9 mouse cellular contexts compared by ENCODE assay signal in genomic region chr3:88494836-88495628, GRCm38 (mm10). TPM values are rescaled to one million over a fixed set of nuclear protein-coding genes. Genes with fewer than 3 reads are reported as not detected.
A peak's percentile ranks its signal among the peaks of the same experiment; 100 is the strongest.
DNase-seq lines count a peak whose midpoint lies in the region; ATAC-seq and TF ChIP-seq lines count a peak whose summit lies in the region.
"Had no signal": no experiment of that assay in that cellular context is flagged by ENCODE, and none has a peak within 500 bp of the region (broad histone marks: within the 10 kb centered on the region; RNA-seq: fewer than 3 reads in every experiment).

No protein-coding gene starts in this region.

- H3K4me1 ChIP-seq in intestine, embryonic 14.5 days (replicated peaks; ENCODE audit: control insufficient read depth, insufficient read depth, low read length) = peaks cover 28% of the 10 kb centered on the region
- peaks cover 34% of the 10 kb centered on the region for H3K4me1 ChIP-seq in lung, adult 2 months (ENCODE audit: control insufficient read depth, insufficient read depth, low read length)

- peak overlapping the region; percentile 58; the same call in 1 of the 2 replicates for H3K27ac ChIP-seq in intestine, embryonic 14.5 days (ENCODE audit: low read depth)
- H3K27ac ChIP-seq: neural tube, embryonic 12.5 days had no signal

- DNase-seq in left cerebral cortex, postnatal 4 days = peak; percentile 60
- DNase-seq in left cerebral cortex, postnatal 25 days (ENCODE audit: low spot score in 2 of 2) = no peak
- DNase-seq in adipocyte (ENCODE audit: low spot score) = peak; percentile 88
- DNase-seq in fibroblast of lung, adult 2 months (ENCODE audit: low read depth) = peak; percentile 90
- DNase-seq in intestine, embryonic 14.5 days (ENCODE audit: low spot score) = no peak
- DNase-seq in lung, adult 2 months = peak; percentile 60
- peak; percentile 50 for DNase-seq in yolk sac, embryonic 10.5 days (ENCODE audit: low spot score)
- DNase-seq in left cerebral cortex, postnatal 36 days (ENCODE audit: low spot score in 2 of 2) = no peak

- intact Hi-C loops in left cerebral cortex, postnatal 4 days (cut with DNase I) = no loop called here
- intact Hi-C loops in left cerebral cortex, postnatal 25 days (cut with DNase I) = no loop called here
- intact Hi-C loops in left cerebral cortex, postnatal 36 days (cut with DNase I) = no loop called here

- no peaks in the 10 kb centered on the region for H3K36me3 ChIP-seq in intestine, embryonic 14.5 days (ENCODE audit: control insufficient read depth, insufficient read depth, low read length)
- H3K36me3 ChIP-seq: neural tube, embryonic 12.5 days had no signal

- H3K27me3 ChIP-seq in intestine, embryonic 14.5 days (replicated peaks; ENCODE audit: control insufficient read depth, insufficient read depth, low read length) = no peaks in the 10 kb centered on the region
- H3K27me3 ChIP-seq: neural tube, embryonic 12.5 days had no signal

- no peak overlapping the region for H3K4me3 ChIP-seq in intestine, embryonic 14.5 days (ENCODE audit: low read depth, low read length)
- no peak overlapping the region for H3K4me3 ChIP-seq in lung, adult 2 months (replicated peaks; ENCODE audit: extremely low read depth, low read depth, low read length)
- H3K4me3 ChIP-seq: neural tube, embryonic 12.5 days had no signal

- no peak for TF ChIP-seq CTCF in lung, adult 2 months (IDR thresholded peaks at IDR 0.05; ENCODE audit: insufficient read depth, low read length)

- H3K9ac ChIP-seq in intestine, embryonic 14.5 days (ENCODE audit: low read length) = no peak overlapping the region
- H3K9ac ChIP-seq: neural tube, embryonic 12.5 days had no signal

- H3K9me3 ChIP-seq in intestine, embryonic 14.5 days (ENCODE audit: control insufficient read depth, low read length) = no peaks in the 10 kb centered on the region
- H3K9me3 ChIP-seq: neural tube, embryonic 12.5 days had no signal

- ATAC-seq in intestine, embryonic 14.5 days (replicated peaks; ENCODE audit: low FRiP score, low TSS enrichment, low read depth) = no peak

- no peak for TF ChIP-seq POLR2A in lung, adult 2 months (IDR thresholded peaks at IDR 0.05; ENCODE audit: borderline replicate concordance, extremely low read depth, low read depth, low read length)

- H3K4me2 ChIP-seq in intestine, embryonic 14.5 days (ENCODE audit: low read length) = no peak overlapping the region
- H3K4me2 ChIP-seq: neural tube, embryonic 12.5 days had no signal

- 51% methylated on average over 9 of the region's 9 CpGs for WGBS in intestine, embryonic 14.5 days
- 21% methylated on average over 9 of the region's 9 CpGs for WGBS in lung, adult 2 months

RNA-seq across cellular contexts. Expression of gene Lmna, which starts 14.7 kb away (rescaled TPM):
- 10 to 100 TPM; 35.3 to 37.7 TPM for total RNA-seq in left cerebral cortex, postnatal 4 days (2021)
- 10 to 100 TPM; 42.1 to 48.7 TPM for total RNA-seq in left cerebral cortex, postnatal 25 days (2021)
- polyA plus RNA-seq in intestine, embryonic 14.5 days (2014; fragmentation: Nextera tagmentation; extraction: Ambion mirVana) = 86.0 and 96.0 TPM in 2 replicates
- polyA plus RNA-seq in lung, adult 2 months (2012; rRNA removed) = 257 and 302 TPM in 2 replicates
- total RNA-seq in left cerebral cortex, postnatal 36 days (2021) = 10 to 100 TPM; 47.1 to 57.3 TPM

RNA-seq across cellular contexts. Expression of gene Sema4a, which starts 34.0 kb away (rescaled TPM):
- total RNA-seq in left cerebral cortex, postnatal 4 days (2021) = 10 to 100 TPM; 58.1 to 58.4 TPM
- 10 to 100 TPM; 49.2 to 57.9 TPM for total RNA-seq in left cerebral cortex, postnatal 25 days (2021)
- 11.1 and 13.3 TPM in 2 replicates for polyA plus RNA-seq in intestine, embryonic 14.5 days (2014; fragmentation: Nextera tagmentation; extraction: Ambion mirVana)
- 52.3 and 58.3 TPM in 2 replicates for polyA plus RNA-seq in lung, adult 2 months (2012; rRNA removed)
- 10 to 100 TPM; 52.2 to 66.7 TPM for total RNA-seq in left cerebral cortex, postnatal 36 days (2021)

RNA-seq across cellular contexts. Expression of gene Mex3a, which starts 37.2 kb away (rescaled TPM):
- 10 to 100 TPM; 80.5 to 87.8 TPM for total RNA-seq in left cerebral cortex, postnatal 4 days (2021)
- 1 to 10 TPM; 2.8 to 3.0 TPM for total RNA-seq in left cerebral cortex, postnatal 25 days (2021)
- polyA plus RNA-seq in intestine, embryonic 14.5 days (2014; fragmentation: Nextera tagmentation; extraction: Ambion mirVana) = 19.8 and 23.8 TPM in 2 replicates
- 0.53 and 0.84 TPM in 2 replicates for polyA plus RNA-seq in lung, adult 2 months (2012; rRNA removed)
- 1 to 10 TPM; 2.6 to 2.9 TPM for total RNA-seq in left cerebral cortex, postnatal 36 days (2021)

RNA-seq across cellular contexts. Expression of gene Rab25, which starts 53.1 kb away (rescaled TPM):
- under 1 TPM in 1 of 2 experiments, not detected in 1; 0.83 TPM for total RNA-seq in left cerebral cortex, postnatal 4 days (2021)
- not detected for total RNA-seq in left cerebral cortex, postnatal 25 days (2021)
- polyA plus RNA-seq in intestine, embryonic 14.5 days (2014; fragmentation: Nextera tagmentation; extraction: Ambion mirVana) = 55.6 and 56.9 TPM in 2 replicates
- polyA plus RNA-seq in lung, adult 2 months (2012; rRNA removed) = 53.0 and 105 TPM in 2 replicates
- not detected for total RNA-seq in left cerebral cortex, postnatal 36 days (2021)

RNA-seq across cellular contexts. Expression of gene Lamtor2, which starts 57.8 kb away (rescaled TPM):
- 100 to 1,000 TPM; 106 to 120 TPM for total RNA-seq in left cerebral cortex, postnatal 4 days (2021)
- total RNA-seq in left cerebral cortex, postnatal 25 days (2021) = 10 to 100 TPM; 96.9 to 99.5 TPM
- polyA plus RNA-seq in intestine, embryonic 14.5 days (2014; fragmentation: Nextera tagmentation; extraction: Ambion mirVana) = 98.9 and 102 TPM in 2 replicates
- polyA plus RNA-seq in lung, adult 2 months (2012; rRNA removed) = 116 and 135 TPM in 2 replicates
- total RNA-seq in left cerebral cortex, postnatal 36 days (2021) = 100 to 1,000 TPM; 103 to 106 TPM

Comparison
In these comparisons a context has a peak if more than half of its experiments do, and no peak if none do; other contexts are left out.
1. DNase-seq: peak in left cerebral cortex, postnatal 4 days (single experiment), adipocyte (single experiment), fibroblast of lung, adult 2 months (single experiment), lung, adult 2 months (single experiment) and yolk sac, embryonic 10.5 days (single experiment); none in left cerebral cortex, postnatal 25 days (0 of 2), intestine, embryonic 14.5 days (single experiment) and left cerebral cortex, postnatal 36 days (0 of 2).
2. RNA of gene Mex3a, which starts 37.2 kb away (total RNA-seq): 80.5 to 87.8 TPM in left cerebral cortex, postnatal 4 days; 2.8 to 3.0 TPM in left cerebral cortex, postnatal 25 days and 2.6 to 2.9 TPM in left cerebral cortex, postnatal 36 days; every median in the first group is over 10 times any median in the second.